Mouse (Mus musculus): ENCODE measurements around the gene Tmem201. TPM values are rescaled to one million over a fixed set of nuclear protein-coding genes. Genes with fewer than 3 reads are reported as not detected.

Tmem201 gene
- polyA plus RNA-seq, 1 experiment from 2014 or later = 38.4 TPM

Other genes with a start within 250 kb of the Tmem201 start
- gene Ctnnbip1, start 219.8 kb downstream of the Tmem201 start, polyA plus RNA-seq (2014; fragmentation: Nextera tagmentation; extraction: Ambion mirVana) = 35.4 and 43.1 TPM in 2 replicates
- 18.2 and 18.5 TPM in 2 replicates for gene Clstn1, start 151.6 kb downstream of the Tmem201 start, polyA plus RNA-seq (2014; fragmentation: Nextera tagmentation; extraction: Ambion mirVana)
- 3.1 and 4.6 TPM in 2 replicates for gene Pik3cd, start 35.5 kb downstream of the Tmem201 start, polyA plus RNA-seq (2014; fragmentation: Nextera tagmentation; extraction: Ambion mirVana)
- 5.8 and 5.9 TPM in 2 replicates for gene Slc25a33, start 36.2 kb upstream of the Tmem201 start, polyA plus RNA-seq (2014; fragmentation: Nextera tagmentation; extraction: Ambion mirVana)
- gene Spsb1, start 217.0 kb upstream of the Tmem201 start, polyA plus RNA-seq (2014; fragmentation: Nextera tagmentation; extraction: Ambion mirVana) = 6.0 and 6.3 TPM in 2 replicates

All from heart, embryonic 14.5 days (tissue).